Mouse (Mus musculus): ENCODE results near the gene Gm5938.

Gene Gm5938

GRCm38 (mm10) chrX:78125167-78125566, at the start of gene Gm5938:
Gm5938 (plus strand) TSS chrX:78125467.
- DNase-seq, result no peak

GRCm38 (mm10) chrX:78091274-78091673, 34.0 kb upstream of the Gm5938 start, which contains the start of gene Obp1a:
Obp1a (minus strand) TSS chrX:78091374.
- no peak for DNase-seq

All from cerebellum, postnatal 25 days (tissue).